Mouse (Mus musculus) cerebellum, postnatal 4 days (tissue): ENCODE data around the gene Afap1l2.

Experiments
- DNase-seq, 2 experiments: peaks; one replicate each; pipeline ENCODE4 v3.0.0; 2022; ENCODE audit warnings: low spot score in 2 of 2, mixed read lengths in 1 of 2

Afap1l2 gene

DNA sequence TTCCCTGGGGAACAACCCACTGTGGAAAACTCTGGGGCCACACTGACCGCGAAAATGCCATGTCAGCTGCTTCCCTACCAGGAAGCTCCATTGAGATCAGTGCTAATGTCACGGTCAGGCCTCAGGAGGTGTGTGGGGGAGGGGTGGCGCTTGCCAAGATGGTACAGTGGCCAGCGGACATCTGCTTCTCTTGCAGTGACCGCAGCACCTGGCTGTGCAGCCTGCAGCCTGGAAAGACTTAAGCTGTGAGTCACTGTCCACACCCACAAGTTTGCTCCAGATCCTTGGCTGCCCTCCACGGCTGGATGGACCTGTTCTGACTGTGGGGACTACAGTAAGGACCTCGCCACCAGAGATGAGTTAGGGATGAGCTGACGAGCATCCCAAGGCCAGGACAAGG, 68.2 kb downstream of the Afap1l2 start:
- DNase-seq: no peak

DNA sequence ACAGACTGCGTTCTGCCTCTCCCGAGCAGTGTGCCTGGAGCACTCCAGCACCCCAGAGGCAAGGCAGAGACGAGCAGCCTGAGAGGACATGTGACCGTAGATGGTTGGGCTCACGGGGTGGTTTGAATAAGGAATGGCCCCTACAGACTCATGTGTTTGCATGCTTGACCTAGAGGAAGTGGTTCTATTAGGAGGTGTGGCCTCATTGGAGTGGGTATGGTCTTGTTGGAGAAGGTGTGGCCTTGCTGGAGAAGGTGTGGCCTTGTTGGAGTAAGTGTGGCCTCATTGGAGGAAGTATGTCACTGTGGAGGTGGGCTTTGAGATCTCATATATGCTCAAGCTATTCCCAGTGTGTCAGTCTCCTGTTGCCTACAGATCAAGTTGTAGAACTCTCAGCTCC, 70.1 kb downstream of the Afap1l2 start:
- no peak for DNase-seq

DNA sequence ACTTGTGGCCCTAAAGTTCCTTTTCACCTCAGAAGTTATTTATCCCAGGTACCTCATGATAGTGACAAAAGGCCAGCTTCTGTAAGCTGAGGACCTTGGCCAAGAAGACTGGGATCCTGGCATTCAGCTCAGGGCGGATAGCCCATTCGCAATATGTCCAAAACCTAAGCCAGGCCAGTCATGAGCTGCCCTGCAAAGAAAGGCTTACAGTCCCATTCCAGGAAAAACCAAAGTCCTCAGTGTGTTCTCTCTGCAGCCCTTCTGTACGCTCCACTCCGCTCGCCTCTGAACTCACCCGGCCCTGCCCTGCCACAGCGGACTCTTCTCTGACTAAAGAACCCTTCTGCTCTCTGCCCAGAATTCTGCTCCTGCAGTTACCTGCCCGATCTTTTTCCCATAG, 71.8 kb downstream of the Afap1l2 start:
- no peak for DNase-seq

DNA sequence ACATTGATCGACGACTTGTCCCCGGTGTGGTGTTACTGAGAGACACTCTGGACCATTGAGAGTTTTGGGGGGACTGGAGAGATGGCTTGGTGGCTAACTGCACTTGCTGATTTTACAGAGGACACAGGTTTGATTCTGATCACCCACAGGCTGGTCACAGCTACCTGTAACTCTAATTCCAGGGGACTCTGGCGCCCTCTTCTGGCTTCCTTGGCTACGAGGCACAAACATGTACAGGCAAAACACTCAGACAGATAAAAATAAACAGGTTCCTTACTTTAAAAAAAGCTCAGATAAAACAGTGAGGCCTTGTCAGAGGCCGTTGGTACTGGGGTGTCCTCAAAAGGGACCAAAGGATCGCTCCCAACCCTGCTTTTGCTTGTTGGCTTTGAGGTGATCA, 72.3 kb downstream of the Afap1l2 start:
- no peak for DNase-seq

DNA sequence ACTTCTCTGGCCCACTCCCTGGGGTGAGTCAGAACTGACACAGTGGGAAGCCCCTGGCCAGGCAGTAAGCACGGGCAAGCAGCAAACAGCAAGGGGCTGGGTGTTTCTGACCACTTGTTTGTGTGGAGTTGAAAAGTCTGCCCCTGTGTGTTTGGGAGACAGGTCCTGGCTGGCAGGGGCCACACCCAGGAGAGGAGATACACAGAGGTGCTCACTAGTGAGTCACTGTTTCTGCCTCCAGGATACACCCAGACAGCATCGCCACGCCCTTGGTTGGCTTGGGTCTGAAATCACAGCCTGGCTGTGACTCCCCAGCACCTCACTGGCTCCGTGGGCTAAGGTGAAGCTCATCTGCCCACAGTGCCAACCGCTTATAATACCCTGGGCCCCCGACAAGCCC, 72.9 kb downstream of the Afap1l2 start:
- no peak for DNase-seq

DNA sequence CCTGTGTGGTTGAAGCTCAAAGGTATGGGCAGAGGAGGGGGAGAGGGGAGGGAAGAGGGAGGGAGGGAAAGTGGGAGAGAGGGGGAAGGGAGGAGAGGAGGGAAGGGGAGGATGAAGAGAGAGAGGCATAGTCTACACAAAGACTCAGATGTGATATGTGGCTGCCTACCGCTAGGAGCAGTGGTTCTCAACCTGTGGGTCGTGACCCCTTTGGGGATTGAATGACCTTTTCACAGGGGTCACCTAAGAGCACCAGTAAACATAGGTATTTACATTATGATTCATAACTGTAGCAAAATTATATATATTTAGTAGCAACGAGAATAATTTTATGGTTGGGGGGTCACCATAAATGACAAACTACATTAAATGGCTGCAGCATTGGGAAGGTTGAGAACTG, 74.2 kb downstream of the Afap1l2 start:
- no peak for DNase-seq

DNA sequence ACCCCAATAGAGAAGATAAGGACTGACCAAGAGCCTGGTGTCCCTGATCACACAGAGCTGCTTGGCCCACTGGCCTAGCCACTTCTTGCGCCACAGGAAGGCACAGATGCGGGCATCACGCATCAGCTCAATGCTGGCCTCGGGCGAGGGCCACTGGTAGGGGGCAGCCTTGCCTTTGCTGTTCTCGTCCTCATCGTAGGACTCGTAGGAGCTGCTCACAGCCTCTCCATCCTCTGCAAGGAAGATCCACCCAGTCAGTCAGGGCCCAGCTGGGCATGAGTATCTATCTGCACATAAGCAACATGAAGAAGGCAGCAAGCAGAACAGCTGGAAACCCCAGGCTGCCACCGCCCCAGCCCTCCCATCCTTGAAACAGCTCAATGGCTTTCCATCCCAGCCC, 78.0 kb downstream of the Afap1l2 start:
- no peak for DNase-seq

DNA sequence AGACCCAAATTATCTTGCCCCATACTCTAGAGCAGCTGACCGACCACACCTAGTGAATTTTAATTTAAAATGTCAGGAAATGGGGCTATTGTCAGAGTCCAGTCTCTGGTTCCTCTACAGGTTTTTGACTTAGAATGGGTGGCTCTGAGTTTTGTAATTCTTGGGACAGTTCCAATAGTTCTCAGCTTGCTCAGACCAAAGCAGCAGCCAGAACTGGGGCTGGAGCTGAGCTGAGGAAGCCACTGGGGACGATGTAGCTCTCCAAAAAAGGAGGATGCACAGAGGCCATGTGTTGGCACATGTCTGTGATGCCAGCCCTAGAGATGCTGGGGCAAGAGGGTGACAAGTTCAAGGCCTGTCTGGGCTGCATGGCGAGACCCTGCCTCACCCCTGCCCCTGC, 78.6 kb downstream of the Afap1l2 start:
- DNase-seq: no peak

DNA sequence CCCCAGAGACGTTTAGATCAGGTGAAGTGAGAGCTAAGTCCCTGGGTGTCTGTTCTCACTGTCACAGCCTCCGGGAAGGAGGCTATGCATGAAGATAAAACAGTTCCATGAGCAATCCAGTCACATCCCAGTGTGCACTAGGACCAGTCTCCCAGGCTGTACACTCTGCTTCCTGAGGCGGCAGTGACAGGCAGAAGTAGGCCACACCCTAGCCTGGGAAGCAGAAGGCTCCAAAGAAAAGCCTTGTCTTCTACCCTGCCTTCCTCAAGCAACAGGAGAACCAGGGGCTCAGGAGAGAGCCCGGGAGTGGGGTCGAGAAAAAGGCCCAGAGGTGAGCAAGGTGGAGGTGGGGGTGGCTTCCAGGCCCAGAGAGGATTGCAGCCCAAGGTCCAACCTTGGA, 86.3 kb downstream of the Afap1l2 start:
- no peak for DNase-seq

DNA sequence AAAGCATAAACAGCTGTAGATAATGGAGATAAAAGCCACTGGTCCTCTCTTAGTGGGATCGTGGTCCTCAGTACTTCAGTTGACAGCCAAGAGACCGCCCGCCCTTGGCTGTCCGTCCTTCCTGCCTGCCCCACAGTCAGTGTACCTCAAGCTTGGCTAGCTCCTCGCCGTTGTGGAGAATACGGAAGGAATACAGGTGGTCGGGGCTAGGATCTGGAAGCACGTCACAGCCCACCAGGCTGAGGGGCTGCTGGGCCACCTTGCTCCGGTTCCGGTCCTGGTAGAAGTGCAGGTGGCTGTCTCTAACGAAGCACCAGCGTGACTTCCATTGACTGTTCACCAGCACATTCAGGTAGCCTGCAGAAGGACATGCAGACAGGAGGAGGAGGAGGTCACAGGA, 87.8 kb downstream of the Afap1l2 start:
- no peak for DNase-seq

DNA sequence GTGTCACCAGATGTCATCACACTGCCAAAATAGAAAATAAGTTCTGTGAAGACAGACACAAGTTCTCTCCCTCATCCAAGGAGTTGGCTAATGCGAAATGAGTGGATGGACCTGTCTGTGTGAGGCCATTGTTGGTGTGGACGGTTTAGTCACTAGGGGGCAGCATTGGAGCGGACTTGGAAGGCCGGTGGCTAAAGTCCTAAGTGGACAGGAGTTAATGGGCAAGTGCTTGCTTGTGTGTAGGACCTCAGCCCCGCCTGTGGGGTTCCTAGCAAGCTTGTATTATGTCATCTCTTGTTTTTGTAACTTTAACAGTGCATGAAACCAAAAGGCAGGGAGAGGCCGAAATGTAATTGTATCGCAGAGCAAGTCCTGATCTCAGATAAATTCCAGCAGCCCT, 88.4 kb downstream of the Afap1l2 start:
- DNase-seq: peak; percentile 87 to 88

DNA sequence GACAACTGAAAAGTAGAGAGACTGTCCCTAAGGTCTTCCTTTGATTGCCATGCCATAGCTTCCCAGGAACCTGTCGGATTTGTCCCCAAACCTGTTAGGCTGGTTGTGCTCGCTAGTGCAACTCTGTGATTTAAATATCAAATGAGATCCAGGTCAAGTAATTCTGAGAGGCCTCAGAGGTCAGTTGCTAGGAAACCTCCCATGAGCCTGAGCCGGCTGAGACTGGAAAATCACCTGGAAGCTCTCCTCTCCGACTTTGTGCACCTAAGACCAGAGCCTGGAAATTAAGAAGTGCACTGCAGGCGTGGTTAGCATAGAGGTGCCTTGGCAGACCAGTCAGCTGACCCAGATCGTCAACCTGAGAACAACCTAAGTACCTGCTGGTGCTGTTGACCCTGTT, 92.9 kb downstream of the Afap1l2 start:
- no peak for DNase-seq

DNA sequence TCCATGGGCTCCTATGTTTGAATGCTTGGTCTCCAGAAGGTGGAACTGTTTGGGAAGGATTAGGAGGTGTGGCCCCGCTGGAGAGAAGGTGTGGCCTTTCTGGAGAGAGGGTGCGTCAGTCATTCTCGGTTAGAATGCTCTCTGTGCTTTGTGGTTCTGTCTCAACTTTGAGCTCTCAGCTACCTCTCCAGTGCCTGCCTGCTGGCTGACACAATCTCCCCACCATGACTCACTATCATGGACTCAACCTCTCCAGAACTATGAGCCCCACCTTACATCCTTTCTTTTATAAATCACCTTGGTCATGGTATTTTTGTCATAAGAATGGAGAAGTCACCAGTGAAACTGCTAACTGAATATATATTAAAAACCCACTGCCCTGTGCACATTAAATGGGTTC, 93.4 kb downstream of the Afap1l2 start:
- no peak for DNase-seq

DNA sequence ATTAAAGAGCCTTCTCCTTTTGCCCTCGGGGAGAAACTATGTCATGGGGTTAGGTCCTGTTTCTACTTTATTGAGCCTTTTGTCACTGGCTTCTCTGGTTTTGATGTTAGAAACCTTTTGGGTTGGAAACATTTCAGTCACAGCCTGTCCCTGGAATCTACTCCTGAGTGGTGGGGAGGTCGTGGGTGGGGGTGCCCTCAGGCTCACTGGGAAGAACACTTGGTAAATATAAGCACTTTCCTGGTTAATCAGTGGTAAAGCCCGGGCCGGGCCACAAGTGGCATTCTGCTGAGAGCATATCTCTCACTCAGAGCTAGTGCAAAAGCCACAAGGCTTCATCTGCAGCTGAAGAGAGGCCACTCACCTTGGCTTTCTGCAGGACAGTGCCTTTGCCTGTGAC, 94.3 kb downstream of the Afap1l2 start:
- DNase-seq: no peak

DNA sequence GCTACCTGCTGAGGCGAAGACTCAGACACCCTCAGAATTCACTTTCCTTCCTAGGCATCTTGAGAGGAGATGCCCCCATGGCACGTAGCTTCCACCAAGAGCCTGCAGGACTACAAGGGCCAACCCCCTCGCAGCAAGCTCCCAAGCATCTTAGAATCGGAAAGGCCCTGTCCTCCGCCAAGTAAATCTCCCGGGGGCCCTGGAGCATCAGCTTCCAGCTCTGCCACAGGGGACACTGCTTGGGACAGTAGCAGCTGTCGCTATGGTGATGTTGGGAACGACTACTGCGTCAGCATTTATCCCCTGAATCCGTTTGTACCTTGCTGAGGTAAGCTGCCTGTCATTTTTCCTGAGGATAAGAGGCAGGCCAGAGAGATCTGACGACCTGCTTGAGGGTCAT, 97.5 kb downstream of the Afap1l2 start:
- no peak for DNase-seq

DNA sequence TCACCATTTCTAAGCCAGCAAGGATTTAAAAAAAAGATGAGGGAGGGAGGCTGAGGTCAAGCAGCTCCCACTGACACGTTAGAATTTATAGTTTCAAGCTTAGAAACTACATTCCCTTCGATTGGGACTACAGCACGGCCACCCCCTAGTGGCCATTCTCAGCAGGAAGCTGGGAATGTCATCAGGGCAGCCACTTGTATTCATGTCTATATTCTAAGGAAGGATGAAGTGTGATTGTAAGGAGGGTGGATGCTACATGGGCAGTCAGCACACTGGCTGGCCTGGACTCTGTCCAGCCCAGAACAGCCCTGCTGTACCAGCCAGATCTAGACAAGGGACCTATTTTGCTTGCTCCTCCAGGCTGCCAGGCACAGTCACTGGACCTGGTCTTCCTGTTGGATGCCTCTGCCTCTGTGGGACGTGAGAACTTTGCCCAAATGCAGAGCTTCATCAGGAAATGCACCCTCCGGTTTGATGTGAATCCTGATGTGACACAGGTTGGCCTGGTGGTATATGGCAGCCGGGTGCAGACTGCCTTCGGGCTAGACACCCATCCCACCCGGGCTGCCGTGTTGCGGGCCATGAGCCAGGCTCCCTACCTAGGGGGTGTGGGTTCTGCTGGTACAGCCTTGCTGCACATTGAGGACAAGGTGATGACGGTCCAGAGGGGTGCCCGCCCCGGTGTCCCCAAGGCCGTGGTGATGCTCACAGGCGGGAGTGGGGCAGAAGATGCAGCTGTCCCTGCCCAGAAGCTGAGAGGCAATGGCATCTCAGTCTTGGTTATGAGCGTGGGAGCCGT, 99.4 kb downstream of the Afap1l2 start:
- peak in 1 of 2 experiments; percentile 39 for DNase-seq

DNA sequence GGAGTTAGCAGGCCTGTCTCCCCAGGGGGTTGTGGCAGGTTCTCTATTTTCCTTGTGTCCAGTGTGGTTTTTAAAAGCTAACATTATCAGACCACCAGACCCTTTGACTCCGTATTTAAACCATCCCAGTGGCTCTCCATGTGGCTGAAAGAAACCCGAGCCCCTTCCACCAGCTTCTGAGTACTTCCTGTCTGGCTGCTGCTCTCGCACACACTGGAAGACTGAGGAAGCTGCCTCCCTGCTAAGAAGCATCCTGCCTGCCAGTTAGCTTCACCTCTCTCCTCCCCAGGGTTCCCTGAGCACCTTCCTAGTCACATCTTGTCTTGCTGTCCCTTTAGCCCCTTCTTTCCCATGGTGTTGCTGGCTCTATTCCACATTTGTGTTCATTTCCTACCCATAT, 100.2 kb downstream of the Afap1l2 start:
- DNase-seq: no peak

DNA sequence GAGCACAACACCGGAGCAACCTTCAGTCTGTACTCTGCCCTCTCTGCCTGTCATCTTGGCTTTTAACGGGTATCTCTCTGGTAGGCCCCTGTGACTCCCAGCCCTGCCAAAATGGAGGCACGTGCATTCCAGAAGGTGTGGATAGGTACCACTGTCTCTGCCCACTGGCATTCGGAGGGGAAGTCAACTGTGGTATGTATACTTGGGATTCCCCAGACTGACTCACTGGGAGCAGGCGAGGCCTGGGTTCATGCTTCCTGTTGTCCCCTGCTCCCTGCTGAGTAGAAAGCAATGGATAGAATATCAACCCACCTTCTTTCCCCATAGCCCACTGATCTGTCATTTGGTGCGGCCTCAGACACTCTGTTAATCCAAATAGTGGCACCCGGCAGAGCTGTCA, 102.6 kb downstream of the Afap1l2 start:
- DNase-seq: no peak

DNA sequence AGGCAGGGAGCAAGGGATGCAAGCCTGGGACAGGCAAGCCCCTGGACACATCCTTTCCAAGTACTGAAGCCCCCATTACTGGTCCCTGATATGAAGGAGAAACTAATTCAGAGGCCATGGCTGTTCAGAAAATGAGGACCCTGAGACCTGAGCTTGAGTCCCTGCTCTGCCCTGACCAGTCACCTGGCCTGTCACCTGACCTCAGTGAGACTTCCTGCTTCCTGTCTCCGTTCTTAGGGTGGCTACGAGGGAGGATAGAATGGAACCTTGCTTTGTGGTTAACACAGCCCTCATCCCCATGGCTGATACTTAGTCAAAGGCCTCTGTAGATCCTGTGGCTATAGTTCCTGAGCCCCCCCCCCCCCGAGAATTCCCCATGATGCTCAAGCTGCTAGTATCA, 103.9 kb downstream of the Afap1l2 start:
- DNase-seq: no peak

DNA sequence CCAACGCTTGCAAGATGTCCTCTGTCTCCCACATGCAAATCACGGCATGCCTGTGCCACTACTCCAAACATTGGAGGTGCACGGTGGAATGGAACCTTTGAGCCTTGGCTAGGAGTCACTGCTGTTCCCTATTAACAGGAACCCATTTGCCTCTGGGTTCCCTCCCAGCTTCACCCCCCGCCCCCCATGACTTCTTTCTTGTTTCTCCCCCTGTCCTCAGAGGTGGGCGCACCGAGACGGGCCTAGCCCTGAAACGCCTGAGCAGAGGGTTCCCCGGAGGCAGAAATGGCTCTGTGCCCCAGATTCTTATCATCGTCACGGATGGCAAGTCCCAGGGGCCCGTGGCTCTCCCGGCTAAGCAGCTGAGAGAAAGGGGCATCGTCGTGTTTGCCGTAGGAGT, 110.4 kb downstream of the Afap1l2 start:
- DNase-seq: no peak

DNA sequence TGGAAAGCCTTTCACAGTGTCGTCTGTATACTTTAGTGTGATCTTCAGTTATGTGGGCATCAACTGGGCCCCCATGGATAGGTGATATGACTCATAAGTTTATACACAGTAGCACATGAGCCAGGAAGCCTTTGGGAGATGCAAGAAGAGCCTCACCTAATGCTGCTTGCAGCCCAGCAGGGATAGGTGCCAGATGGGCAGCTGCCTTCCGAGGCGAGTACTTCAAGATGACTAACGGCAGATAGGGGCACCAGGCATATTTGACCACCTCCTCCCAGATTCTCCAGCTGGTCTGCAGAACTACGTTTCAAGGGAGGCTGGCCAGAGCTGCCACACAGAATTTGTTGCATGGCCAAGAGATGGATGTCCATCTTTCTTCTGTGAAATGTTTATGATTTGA, 114.7 kb downstream of the Afap1l2 start:
- peak in 1 of 2 experiments; percentile 39 for DNase-seq

DNA sequence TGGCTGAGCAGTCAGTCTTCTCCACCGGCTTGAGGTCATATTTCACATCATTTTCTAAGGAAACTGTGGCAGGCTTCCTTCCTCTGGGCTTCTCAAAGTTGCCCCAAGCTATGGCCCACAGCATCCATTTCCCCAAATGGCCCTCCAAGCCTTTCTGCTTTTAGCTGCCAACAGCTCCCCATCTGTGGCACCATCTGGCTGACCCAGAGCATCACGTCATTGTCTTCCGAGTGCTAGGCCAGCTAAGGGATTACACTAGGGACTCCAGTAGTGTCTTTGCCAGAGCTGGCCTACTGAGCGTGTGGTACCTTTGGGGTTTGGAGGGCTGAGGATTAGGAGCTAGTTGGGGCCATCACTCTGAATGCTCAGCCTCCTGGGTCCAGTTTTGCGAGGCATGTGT, 115.4 kb downstream of the Afap1l2 start:
- DNase-seq: no peak

DNA sequence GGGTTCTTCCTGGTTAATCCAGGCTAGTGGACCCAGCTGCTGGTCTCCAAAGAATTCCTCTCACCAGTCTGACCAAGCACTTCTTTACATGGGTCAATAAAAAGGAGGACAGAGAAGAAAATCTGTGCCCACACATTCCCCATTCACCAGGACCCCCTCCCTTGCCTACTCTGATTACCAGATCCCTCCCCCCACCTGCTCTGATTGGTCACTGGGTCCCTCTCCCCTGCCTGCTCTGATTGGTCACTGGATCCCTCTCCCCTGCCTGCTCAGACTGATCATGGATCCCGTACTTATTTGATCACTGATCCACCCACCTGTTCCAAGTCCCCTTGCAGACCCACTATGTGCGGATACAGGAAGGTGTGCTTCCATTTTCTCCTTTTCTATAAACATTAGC, 116.6 kb downstream of the Afap1l2 start:
- DNase-seq: no peak

DNA sequence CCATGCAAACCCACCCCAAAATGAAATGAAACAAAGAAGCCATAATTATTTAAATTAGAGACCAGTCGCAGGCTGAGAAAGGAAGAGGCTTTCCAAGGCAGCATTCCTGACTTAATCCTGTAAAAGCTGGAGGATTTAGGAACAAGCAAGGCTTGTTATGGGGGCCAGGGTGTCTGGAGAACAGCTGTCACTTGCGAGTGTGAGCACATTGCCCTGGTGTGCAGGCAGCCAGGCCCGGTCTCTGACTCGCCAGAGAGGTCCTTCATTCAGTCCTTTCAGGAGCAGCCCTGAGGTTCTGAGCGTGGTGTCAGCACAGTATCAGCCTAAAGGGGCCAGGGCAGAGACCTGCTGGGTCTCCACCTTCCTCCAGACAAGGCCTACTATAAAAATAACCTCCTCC, 119.4 kb downstream of the Afap1l2 start:
- DNase-seq: no peak
